Mouse (Mus musculus): ENCODE measurements around the gene Ddx42. TPM values are rescaled to one million over a fixed set of nuclear protein-coding genes. Genes with fewer than 3 reads are reported as not detected.

Ddx42 gene
- total RNA-seq, 4 experiments from 2014 or later = 53.4 to 71.6 (median 64.1) TPM

DNA sequence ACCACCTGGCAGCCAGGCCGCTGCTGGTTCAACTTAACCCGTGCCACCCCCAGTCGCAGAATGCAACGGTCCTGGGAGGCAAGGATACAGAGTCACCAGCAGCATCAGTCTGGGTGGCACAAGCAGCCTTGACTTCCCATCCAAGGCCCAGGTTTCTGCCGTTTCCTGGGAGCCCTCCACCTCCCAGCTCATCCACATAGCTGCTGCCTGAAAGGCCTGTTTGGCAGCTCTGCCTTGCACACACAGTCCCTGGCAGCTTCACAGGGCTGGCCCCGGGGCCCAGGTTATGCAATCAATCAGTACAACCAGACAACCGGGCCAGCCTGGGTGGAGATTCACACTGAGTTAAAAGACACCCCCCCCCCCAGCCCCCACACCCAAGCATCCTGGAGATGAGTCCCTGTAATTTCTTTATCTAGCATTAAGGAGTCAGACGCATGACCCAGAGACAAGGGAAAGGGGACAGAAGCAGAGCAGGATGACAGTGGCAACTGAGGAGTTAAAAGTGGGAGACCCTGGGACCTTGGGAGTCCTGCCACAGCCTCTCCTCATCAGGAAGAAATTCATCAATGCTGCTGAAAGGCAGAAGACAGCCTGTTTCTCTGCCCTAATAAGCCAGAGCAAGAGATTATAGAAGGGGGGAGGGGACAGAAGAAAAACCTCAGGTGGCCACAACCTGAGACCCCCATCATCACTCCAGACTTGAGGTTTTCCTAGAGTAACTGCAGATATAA lies 51.8 kb downstream of the Ddx42 start:
- DNase-seq = peak; percentile 90

DNA sequence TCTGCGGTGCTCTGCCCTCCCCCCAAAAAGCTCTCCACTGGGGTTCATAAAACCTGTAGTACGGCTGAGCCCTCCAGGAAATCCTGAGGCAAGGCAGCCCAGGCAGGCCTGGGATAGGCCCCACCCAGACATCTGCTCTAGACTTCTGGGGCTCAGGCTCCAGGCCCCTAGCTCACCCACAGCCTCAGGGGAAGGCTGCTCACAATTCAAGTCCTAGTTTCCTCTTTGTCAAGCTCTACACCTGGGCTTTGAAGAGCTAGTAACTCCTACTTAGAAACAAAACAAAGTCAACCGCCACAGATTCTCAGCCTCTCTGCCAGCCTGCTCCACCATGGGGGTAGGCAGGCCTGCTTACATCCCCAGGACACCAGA lies 52.3 kb downstream of the Ddx42 start:
- DNase-seq = no peak

DNA sequence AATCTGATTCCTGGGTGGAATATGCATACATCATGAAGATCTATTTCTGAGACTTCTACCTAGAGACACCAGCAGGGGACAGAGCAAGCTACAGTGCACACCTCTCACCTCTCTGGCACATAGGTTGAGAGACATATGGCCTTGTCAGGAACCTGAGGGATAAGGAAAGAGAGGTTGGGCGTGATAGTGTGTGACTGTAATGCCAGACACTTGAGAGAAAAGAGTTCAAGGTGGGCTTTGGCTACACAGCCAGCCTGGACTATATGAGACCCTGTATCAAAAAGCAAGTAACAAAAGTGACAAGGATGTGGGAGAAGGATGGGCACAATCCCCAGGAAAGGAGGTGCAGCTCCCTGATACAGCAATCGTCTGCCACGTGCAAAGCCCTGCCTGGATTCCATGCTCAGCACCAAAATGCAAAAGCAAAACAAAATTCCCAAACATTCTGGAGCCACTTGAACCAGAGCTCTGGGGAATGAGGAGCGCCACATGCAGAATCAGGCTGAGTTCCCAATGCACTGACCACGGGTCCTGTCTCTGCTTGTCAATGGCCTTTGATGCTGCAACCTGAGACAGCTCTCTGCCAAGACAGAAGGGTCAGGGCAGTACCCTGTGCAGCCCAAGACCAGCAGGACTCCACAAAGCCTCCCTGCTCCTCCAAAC lies 54.5 kb downstream of the Ddx42 start:
- no peak for DNase-seq

DNA sequence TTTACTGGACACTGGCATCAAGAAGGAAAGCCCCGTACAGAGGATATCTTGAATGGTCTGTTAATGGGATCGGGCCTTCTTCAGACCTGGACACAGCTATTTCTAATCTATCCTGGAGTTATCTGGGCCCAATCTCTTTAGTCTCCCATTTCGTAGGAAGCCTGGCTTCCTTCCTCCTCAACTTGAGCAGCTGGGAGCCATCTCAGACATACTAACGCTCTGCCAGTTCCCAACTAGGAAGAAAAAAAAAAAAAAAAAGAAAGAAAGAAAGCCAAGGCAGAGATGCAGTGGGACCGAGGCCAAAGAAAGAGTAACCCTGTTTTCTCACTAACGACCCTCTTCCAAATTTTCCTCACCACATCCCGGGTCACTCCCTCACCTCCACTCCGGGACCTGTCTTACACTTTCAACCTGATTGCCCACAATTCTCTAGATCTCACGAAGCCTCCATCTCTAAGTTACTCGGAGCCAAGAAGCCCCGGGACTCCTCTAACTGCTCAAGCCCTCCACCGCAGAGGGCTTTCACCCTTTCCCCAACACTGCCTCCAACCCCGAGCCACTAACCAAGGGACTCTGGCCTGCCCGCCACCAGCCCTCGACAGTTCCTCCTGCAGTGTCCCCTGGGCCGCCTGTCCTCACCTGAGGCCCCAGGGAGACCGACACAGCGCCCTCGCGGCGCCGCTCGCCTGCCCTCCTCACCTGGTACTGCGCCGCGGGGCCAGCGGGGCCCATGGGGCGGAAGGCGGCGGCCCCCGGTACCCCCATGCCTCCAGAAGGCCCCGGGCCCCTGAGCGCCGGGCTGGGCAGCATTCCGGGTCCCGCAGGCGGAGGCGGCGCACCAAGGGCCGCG lies 55.3 kb downstream of the Ddx42 start:
- no peak for DNase-seq

DNA sequence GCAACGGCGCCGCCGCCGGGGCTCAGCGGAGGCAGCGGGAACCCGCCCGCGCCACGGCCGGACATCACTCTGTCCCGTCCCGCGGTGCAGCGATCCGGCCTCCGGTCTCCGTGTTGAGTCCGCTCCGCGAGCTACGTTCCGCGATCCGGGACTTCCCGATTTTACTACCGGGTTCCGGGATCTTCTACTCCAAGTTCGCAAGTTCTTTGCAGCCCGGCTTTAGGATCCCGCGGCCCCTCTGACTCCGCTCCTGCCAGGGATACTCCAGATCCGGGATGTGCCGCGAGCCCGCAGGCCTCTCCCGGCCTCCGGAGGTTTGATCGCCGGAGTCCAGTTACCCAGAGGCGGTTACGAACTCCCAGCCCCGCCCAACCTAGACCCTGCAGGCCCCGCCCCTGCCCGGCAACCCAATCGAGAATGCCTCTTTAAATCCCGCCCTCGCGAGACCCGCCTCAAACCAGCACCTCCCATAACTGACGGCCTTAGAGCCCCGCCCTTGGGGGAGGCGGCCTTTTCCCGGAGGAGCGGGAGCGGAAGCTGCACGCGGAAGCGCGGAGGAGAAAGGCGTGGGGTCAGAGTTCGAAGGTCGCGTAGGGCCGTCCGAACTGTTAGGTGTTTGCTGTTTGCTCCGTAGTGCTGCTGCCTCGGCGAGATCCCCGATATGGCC lies 56.1 kb downstream of the Ddx42 start, which contains the start of gene Smarcd2:
Gene Smarcd2, minus strand, starts transcription at position 329 of the 667 bp plus-strand sequence.
- DNase-seq = peak; percentile 100

DNA sequence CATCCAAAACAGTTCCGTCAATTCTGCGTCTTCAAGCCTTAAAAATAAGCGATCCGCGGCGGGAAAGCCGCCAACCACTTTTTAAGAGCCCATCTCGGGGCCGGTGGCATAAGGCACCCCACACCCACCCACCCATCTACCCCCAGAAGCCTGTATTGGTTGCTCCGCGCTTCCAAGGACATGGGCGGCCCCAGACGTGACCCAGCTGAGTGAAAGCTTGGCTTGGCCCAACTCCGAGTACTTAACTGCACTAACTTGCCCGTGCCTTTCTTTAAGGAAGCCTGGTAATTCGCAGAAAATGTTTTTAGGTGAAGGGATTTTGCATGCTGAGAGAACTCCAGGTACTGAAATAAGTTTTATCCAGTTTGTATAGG lies 56.6 kb downstream of the Ddx42 start:
- no peak for DNase-seq

DNA sequence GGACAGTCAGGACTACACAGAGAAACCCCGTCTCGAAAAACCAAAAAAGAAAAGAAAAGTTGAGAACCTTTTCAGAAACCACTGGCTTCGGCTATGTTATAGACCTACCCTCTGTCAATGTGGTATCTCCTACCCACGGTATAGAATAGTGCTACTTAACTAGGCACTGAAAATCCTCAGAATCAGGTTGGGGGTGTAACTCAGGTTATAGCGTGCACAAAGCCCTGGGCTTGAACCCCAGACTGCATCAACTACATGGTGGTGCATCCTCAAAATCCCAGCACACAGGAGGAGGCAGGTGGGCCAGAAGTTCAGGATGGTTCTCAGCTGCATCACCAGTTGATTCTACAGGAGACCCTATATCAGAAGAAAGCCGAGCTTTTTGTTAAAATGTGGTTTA lies 57.1 kb downstream of the Ddx42 start:
- no peak for DNase-seq

DNA sequence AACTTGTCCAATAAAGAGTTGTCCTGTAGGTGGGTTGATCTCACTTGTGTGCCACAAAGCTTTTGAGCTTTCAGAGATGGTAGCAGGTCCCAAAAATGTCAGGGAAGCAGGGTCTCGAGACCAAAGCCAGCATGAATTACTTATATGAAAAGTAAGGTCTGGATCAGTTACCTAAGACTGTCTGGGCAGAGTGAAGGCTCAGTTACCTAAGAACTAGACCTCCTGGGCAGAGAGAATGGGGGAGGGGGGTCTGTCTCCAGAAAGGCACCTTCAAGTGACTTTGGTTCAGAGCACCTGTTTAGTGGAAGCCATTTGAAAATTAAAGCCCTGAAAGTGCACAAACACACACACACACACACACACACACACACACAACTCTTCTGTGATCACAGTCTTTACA lies 57.6 kb downstream of the Ddx42 start:
- DNase-seq = no peak

DNA sequence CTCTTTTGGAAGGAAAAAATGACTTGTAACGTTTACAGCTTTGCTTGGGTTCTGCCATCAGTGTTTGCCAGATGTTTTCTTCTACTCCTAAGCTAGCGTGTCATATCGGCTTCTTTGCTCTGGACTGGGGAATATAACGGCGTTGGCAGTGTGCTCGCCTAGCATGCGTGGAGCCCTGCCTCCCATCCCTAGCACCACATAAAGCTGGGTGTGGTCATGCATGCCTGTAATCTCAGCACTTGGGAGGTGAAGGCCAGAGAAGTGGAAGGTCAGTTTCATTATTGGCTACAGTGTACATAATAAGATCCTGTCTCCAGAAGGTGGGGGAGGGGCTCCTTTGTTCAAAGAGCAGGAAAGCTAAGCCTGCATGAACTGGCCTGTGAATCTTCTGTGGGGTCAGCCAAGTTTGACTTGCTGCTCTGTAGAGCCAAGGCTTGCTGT lies 58.3 kb downstream of the Ddx42 start:
- no peak for DNase-seq

DNA sequence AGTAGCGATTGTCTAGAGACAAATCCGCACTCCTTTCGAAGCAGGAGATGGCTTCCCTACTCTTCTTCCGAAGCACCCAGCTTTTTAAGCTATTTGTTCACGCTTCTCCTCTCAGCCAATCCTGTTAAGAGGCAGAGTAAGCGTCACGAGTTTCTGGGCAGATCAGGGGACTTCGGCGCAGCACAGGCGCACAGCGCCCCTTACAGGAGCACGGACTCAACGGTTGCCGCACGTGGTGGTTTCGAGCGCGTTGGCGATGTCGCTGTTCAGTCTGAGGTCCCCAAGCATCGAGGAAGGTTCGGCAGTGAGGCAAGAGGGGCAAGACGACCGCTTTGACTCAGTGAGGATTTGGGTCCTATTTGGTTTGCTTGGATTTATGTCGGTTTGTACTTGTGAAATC lies 59.7 kb downstream of the Ddx42 start, which contains the start of gene Tcam1:
Gene Tcam1, plus strand, starts transcription at position 219 of the 400 bp plus-strand sequence.
- DNase-seq = peak; percentile 91

DNA sequence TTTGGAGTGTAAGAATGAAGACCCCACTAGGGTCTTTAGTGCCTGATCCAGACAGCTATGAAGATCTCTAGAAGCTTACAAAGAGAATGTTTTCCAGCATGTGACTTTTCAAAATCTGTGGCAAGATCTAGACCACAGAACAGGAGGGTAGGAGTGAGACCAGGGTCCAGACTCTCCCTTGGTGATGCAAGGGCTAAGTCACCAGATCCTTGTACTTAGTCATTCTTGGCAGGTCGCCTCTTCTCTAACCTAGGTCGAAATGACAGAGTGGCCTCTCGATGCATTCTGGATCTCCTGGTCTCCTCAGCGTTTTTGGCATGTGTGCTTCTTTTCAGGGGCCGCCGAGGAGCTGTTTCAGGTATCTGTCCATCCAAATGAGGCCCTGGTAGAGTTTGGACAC lies 65.7 kb downstream of the Ddx42 start:
- DNase-seq = no peak

DNA sequence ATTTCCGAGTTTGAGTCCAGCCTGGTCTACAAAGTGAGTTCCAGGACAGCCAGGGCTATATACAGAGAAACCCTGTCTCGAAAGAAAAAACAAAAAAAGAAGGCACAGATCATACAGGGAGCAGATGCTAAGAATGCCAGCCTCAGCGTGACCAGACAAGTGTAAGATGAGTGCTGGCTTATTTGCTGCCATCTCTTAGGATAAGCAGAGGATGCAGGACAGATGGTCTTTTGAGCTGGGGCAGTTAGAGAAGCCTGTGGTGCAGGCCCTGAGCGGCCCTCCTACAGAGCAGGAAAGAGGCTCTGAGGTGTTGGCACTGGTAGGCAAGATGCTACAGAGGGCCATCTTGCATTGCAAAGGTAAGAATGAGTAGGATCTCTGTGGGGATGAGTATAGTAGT lies 66.6 kb downstream of the Ddx42 start:
- DNase-seq = no peak

DNA sequence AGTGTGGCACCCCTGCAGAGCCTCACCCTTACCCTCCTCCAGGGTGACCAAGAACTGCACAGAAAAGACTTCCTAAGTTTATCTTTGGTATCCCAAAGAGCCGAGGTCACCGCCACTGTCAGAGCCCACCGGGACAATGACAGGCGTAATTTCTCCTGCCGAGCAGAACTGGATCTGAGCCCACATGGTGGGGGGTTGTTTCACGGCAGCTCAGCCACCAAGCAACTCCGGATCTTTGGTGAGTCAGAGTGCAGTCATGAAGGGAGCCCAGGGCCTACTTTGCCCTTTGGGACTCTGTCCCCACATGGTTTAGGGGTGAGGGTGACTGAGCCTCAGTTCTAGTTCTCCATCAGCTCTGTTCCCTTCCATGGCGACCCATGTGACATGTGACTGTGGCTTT lies 67.4 kb downstream of the Ddx42 start:
- DNase-seq = no peak

DNA sequence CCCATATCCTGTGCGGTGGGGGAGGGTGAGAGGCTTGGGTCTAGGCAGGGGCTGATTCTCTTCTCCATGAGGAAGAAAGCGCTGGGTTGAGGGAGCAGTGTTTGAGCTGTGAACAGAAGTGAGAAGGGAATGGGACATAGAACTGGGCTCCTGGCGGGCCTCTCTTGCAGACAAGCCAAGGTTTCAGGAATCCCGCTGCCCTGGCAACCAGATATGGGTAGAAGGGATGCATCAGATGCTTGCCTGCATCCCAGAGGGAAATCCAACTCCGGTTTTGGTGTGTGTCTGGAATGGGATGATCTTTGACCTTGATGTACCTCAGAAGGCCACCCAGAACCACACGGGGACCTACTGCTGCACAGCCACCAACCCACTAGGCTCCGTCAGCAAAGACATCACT lies 69.5 kb downstream of the Ddx42 start:
- no peak for DNase-seq

DNA sequence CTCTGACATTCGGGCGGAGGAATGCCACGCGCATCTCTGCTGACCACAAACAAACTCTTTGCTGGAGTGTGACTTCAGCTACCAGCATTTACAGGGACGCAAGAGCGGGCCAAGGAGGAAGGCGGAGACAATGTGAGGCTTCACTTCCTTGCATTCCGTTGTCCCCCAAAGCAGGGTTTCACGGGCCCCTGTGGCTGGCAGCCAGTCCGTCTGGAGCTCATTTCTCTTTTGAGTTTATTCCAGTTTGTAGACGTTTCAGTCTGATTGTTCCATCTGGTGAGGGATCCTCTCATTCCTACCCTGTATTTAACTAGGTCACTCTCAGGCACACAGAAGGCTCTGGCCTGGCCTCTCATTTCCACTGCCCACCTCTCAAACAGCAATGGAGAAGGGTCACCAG lies 70.3 kb downstream of the Ddx42 start:
- DNase-seq = no peak

DNA sequence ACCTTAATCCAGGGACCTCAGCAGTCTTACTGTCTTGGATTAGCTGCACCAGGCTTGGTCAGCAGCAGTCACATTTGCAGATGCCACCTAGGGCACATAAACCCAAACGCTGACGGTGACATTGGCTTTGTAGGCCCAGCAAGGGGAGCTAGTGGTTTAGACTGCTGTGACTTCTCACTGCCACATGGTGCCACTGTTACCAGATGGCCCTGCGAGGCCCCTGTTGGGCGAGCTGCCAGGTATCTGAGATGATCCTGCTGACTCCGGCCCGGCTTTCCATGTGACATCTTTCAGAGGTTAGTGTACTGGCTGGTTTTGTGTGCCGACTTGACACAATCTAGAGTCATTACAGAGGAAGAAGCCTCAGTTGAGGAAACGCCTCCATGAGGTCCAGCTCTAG lies 72.6 kb downstream of the Ddx42 start:
- peak; percentile 69 for DNase-seq

DNA sequence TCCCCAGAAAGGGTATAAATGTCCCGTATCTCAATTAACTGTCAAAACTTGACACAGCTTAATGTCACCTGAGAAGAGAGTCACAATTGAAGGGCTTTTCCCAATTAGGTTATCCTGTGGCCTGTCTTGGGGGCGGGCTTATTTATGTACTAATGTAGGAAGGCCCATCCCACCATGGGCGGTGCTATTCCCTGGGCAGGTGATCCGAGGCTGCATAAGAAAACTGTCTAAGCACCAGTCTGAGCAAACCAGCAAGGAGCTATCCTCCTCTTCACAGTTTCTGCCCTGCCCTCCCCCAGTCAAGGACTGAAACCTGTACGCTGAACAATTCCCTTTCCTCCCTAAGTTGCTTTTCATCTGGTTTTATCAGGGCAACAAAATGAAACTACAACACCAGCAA lies 73.7 kb downstream of the Ddx42 start:
- no peak for DNase-seq

DNA sequence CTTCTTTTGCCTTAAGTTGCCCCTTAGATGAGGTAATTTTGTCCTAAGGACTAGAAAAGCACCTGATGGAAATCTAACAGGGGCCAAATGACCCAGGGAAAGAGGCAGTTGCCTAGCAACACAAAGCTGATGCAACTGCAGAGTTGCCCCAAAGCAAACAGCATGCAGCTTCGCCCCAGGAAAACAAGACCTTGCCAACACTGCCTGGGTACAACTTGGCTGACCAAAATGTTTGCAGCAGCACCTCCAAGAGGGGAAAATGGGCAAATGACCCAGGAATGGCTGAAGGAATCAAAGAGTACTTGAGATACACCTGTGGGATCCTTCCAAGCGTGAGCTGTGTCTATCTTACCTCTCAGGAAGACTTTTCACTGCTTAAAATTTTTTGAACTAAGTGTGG lies 75.1 kb downstream of the Ddx42 start:
- no peak for DNase-seq
